Mouse (Mus musculus) MN1 (cell line): ENCODE measurements around the gene Mrpl43.

Source experiments
- DNase-seq: peaks from one replicate; pipeline ENCODE4 v3.0.0-alpha.2; 2016; ENCODE audit warnings: low spot score

The Mrpl43 gene

GRCm38 (mm10) chr19:45029571-45029970, 23.3 kb upstream of the Mrpl43 start:
- DNase-seq = no peak

- DNase-seq = no peak
Observed at GRCm38 (mm10) chr19:45028746-45029145, 22.5 kb upstream of the Mrpl43 start.

GRCm38 (mm10) chr19:45027848-45028247, 21.6 kb upstream of the Mrpl43 start:
- DNase-seq = no peak

GRCm38 (mm10) chr19:45026958-45027670, 20.9 kb upstream of the Mrpl43 start:
- no peak for DNase-seq

- DNase-seq = no peak
Observed at GRCm38 (mm10) chr19:45025937-45026568, 19.8 kb upstream of the Mrpl43 start.

- DNase-seq = no peak
Observed at GRCm38 (mm10) chr19:45024775-45025174, 18.5 kb upstream of the Mrpl43 start.

- no peak for DNase-seq
Observed at GRCm38 (mm10) chr19:45023993-45024392, 17.8 kb upstream of the Mrpl43 start.

DNA sequence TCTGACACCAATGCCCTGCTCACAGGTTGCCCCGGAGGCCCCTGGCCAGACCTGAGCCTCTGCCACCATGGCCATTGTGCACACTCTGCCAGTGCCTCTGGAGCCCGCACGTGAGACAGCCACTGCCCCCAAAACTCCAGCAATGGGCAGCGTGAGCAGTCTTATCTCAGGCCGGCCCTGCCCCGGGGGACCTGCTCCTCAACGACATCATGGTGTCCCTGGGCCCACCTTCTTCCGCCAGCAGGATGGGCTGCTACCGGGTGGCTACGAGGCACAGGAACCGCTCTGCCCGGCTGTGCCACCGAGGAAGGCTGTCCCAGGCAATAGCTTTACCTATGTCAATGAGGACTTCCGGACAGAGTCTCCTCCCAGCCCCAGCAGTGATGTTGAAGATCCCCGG, 15.1 kb upstream of the Mrpl43 start:
- no peak for DNase-seq

DNA sequence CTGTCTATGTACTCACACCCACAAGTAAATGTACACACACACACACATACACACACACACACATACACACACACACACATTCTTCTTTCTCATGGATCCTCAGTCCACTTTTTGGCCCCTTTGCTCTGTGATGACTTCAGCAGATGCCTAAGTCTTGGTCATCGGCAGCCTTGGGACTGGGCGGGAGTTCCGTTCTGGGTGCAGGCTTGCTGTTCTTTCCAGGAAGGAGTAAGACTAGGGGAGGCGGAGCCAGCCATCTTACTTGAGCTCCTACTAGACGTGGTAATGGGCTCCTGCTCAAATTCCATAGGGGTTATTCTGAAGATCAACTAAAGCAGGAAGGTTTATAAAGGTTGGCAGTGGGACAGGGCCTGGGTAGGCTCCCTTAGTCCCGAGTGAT, 14.1 kb upstream of the Mrpl43 start:
- no peak for DNase-seq

DNA sequence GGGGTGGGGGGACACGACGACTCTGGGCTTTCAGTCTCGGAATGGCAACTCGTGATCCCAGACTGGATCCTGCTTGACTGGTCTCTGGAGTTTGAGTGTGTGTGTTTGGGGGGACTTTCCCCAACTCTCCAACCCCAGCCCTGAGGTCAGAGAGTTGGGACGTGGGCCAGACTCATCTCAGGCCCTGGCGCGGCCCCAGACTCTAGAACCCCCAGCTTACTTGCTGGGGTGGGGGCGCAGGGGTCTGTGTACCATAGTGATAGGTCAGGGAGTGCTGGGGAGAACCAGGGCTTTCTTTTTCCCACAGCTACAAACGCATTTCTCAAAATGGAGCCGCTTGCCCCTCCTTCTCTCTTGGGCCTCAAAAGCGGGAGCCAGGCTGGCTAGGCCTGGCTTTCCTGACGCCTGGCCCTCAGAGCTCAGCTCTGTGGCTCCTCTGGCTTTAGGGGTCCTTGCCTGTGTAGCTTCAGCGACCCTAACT, 12.1 kb upstream of the Mrpl43 start:
- no peak for DNase-seq

- peak; percentile 80 for DNase-seq
Observed at GRCm38 (mm10) chr19:45017909-45018308, 11.7 kb upstream of the Mrpl43 start.

- DNase-seq = peak; percentile 74
Observed at GRCm38 (mm10) chr19:45017216-45017771, 11.1 kb upstream of the Mrpl43 start.

GRCm38 (mm10) chr19:45016341-45017215, 10.3 kb upstream of the Mrpl43 start:
- peak; percentile 65 for DNase-seq

- peak; percentile 41 for DNase-seq
Observed at GRCm38 (mm10) chr19:45015518-45016281, 9.5 kb upstream of the Mrpl43 start.

DNA sequence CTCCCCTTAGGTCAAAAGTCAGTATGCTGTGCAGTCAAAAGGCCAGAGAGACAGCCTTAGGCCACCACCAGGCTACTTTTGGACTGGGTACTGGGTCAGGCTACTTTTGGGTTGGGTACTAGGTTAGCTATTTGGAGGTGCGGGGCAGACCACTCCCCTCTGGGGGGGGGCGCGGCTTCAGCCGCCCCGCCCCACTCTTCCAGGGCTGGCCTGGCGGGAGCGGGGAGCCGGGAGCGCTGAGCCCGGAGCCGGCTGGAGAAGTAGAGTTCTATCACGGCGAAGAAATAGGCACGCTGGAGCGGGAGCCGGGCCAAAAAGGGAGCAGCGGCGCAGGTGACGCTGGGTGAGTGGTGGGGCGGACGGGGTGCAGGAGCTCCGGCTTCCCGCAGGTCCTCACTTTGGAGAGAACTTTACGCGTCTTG, 8.8 kb upstream of the Mrpl43 start:
- DNase-seq = peak; percentile 42

DNA sequence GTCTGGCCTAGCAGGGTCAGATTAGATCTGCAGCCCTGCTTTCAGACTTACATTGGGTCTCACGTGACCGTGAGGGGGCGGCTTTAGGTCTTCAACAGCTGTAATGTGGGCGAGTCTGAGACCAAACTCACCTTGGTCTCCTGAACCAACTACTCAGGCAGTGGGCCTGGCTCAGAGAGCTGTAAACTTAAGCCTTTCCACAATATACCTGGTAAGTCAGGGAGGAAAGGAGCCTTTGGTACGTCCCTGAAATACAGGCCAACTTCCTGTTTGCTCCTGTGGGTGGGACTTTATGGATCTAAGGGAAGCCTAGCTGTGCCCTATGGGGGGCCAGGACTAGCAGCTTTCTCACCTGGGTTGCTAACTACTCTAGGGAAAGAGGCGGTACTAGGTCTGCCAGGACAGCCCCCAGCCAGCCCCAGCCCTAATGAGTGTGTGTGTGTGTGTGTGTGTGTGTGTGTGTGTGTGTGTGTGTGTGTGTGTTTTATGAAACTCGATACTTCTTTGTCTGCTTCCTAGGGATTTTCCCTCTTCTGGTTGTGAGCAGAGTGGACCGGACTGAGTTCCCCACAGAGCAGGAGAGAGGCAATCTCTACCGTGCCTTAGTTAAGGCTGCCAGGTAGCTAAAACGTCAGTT, 8.2 kb upstream of the Mrpl43 start, which contains the start of gene Lzts2:
Gene Lzts2, plus strand, starts transcription at position 80 of the 637 bp plus-strand sequence.
- no peak for DNase-seq

GRCm38 (mm10) chr19:45013581-45014225, 7.5 kb upstream of the Mrpl43 start:
- no peak for DNase-seq

GRCm38 (mm10) chr19:45012636-45013035, 6.4 kb upstream of the Mrpl43 start:
- peak; percentile 53 for DNase-seq

DNA sequence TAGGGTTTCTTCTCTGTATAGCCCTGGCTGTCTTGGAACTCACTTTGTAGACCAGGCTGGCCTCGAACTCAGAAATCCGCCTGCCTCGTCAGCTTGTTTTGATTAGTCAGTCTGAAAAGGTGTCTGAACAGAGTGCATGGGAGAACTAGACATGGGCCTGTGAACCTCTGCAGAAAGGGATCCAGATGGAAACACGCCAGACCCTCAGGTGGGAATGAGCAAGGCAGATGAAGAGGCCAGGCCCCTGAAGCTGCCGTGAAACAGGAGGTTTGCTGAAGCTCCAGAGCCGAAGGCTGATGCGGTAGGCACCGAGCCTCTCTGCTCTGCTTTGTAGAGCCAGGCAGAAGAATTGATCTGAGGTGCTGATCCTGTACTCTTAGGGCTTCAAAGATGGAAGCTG, 6.0 kb upstream of the Mrpl43 start:
- DNase-seq = no peak

DNA sequence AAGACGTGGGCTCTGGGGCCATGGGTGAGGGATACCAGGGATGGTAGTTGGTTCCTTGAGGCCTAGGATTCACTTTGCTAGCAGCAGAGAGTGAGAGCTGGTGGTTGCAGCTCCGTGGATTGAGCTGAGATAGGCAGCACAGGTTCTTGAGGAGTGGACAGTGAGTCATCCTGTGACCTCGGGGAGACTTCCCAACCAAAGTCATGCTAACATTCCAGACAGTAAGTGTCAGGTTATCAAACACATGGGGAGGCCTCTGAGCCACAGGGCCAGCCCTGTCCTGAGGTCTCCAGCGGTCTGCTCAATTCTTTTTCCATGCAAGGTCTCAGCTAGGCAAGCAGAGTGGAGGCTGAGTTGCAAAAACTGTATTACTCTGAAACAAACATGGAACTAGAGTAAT, 4.4 kb upstream of the Mrpl43 start:
- DNase-seq = no peak
